Mouse (Mus musculus) stomach, embryonic 15.5 days (tissue): ENCODE measurements around the gene Ptprg. TPM values are rescaled to one million over a fixed set of nuclear protein-coding genes. Genes with fewer than 3 reads are reported as not detected.
A peak's percentile ranks its signal among the peaks of the same experiment; 100 is the strongest.
"Not testable (repeated sequence)": the region's sequence is repeated elsewhere in the genome, so short reads cannot be mapped to it uniquely, and the experiment has no call there.

ENCODE experiments used
- ATAC-seq: fragments of 200-750 bp; cut with Nextera tagmentation; 2 replicates; pipeline ENCODE4 v1.8.0; 2017; ENCODE audit warnings: low read depth, moderate number of reproducible peaks, moderate TSS enrichment; ENCODE audit not compliant: insufficient read depth, low FRiP score
- H3K27ac ChIP-seq: fragments of 300-500 bp; sonication (generic); 2 replicates; pipeline ENCODE4 v1.5.1; 2015; ENCODE audit warnings: mild to moderate bottlenecking, inconsistent platforms
- H3K27me3 ChIP-seq: fragments of 300-500 bp; sonication (generic); replicated peaks from 2 replicates; pipeline ENCODE4 v1.6.1; 2015; ENCODE audit warnings: inconsistent platforms
- H3K36me3 ChIP-seq: fragments of 300-500 bp; sonication (generic); 2 replicates; pipeline ENCODE4 v1.6.1; 2015; ENCODE audit warnings: inconsistent platforms
- H3K4me1 ChIP-seq: fragments of 300-500 bp; sonication (generic); 2 replicates; pipeline ENCODE4 v1.6.1; 2015; ENCODE audit warnings: inconsistent platforms
- H3K4me2 ChIP-seq: fragments of 300-500 bp; sonication (generic); 2 replicates; pipeline ENCODE4 v1.6.1; 2015; ENCODE audit warnings: mild to moderate bottlenecking, inconsistent platforms
- H3K4me3 ChIP-seq: fragments of 300-500 bp; sonication (generic); replicated peaks from 2 replicates; pipeline ENCODE4 v1.5.1; 2015; ENCODE audit warnings: inconsistent platforms
- H3K9ac ChIP-seq: fragments of 300-500 bp; sonication (generic); 2 replicates; pipeline ENCODE4 v1.6.1; 2015; ENCODE audit warnings: inconsistent platforms
- H3K9me3 ChIP-seq: fragments of 300-500 bp; sonication (generic); 2 replicates; pipeline ENCODE4 v1.6.1; 2016; ENCODE audit warnings: inconsistent platforms
- WGBS: fragments of 180-500 bp; shearing (Covaris S2); methylation state at CpG from one replicate; pipeline ENCODE4 v1.1.7; 2015; 5-methylcytosine and 5-hydroxymethylcytosine counted together
- polyA plus RNA-seq: library from polyadenylated mRNA; unstranded; fragments of >200 nt; fragmentation: Nextera tagmentation; extraction: Ambion mirVana; gene quantifications from 2 replicates; pipeline ENCODE4 v1.2.1, GENCODE M21; 2015

Gene Ptprg
- polyA plus RNA-seq, 1 experiment from 2014 or later = 22.9 TPM

GRCm38 (mm10) chr14:11774476-11775037 lies 221.2 kb downstream of the Ptprg start:
- Histone ChIP-seq H3K9ac (no peak overlapping the region), H3K27me3 (no peaks in the 10 kb centered on the region), H3K4me3 (no peak overlapping the region), H3K36me3 (no peaks in the 10 kb centered on the region), H3K4me1 (peaks cover 8% of the 10 kb centered on the region; the same call in 1 of the 2 replicates), H3K9me3 (no peaks in the 10 kb centered on the region), H3K27ac (no peak overlapping the region), H3K4me2 (no peak overlapping the region)
- 39% methylated on average over 4 of the region's 4 CpGs for WGBS
- no peak for ATAC-seq

- Histone ChIP-seq H3K27me3 (no peaks in the 10 kb centered on the region), H3K27ac (0 out of 2 replicates have a peak overlapping the region, but pooled peaks have one; percentile 37), H3K4me3 (no peak overlapping the region), H3K36me3 (no peaks in the 10 kb centered on the region), H3K9me3 (no peaks in the 10 kb centered on the region), H3K4me1 (peaks cover 8% of the 10 kb centered on the region; the same call in 1 of the 2 replicates), H3K9ac (no peak overlapping the region), H3K4me2 (no peak overlapping the region)
- peak; percentile 47; the same call in 1 of the 2 replicates for ATAC-seq
- 26% methylated on average over 11 of the region's 11 CpGs for WGBS
These were observed 221.9 kb downstream of the Ptprg start for GRCm38 (mm10) chr14:11775204-11775603.

- Histone ChIP-seq H3K4me3 (no peak overlapping the region), H3K4me2 (no peak overlapping the region), H3K27me3 (no peaks in the 10 kb centered on the region), H3K9me3 (no peaks in the 10 kb centered on the region), H3K36me3 (no peaks in the 10 kb centered on the region), H3K27ac (no peak overlapping the region), H3K9ac (no peak overlapping the region), H3K4me1 (peaks cover 8% of the 10 kb centered on the region; the same call in 1 of the 2 replicates)
- WGBS = 80% methylated on average over 6 of the region's 6 CpGs
- ATAC-seq = no peak
These were observed 222.7 kb downstream of the Ptprg start for GRCm38 (mm10) chr14:11775951-11776495.

GRCm38 (mm10) chr14:11776566-11776965 lies 223.2 kb downstream of the Ptprg start:
- 91% methylated on average over 6 of the region's 6 CpGs for WGBS

DNA sequence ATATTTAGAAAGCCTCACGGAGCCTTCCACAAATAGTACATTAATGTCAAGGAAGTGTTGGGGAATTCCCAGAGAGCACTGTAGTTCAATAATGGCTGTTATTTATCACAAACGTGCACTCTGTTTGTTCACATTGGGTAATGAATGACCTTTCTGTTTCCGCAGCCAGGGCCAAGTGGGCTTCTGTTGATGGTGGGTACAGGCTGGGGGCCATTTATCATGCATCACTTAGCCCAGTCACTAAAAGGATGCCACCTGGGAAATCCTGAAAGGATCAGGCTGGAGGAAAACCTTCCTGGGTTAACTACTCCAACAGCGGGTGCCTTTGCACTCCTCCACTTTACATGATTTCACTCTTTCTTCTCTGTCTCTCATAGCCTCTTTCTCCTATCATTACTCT lies 237.9 kb downstream of the Ptprg start:
- no peaks in the 10 kb centered on the region for H3K36me3 ChIP-seq
- H3K4me3 ChIP-seq = no peak overlapping the region
- no peak for ATAC-seq
- H3K9ac ChIP-seq = no peak overlapping the region
- 30% methylated on average over 4 of the region's 4 CpGs for whole genome bisulfite sequencing
- no peak overlapping the region for H3K4me2 ChIP-seq
- H3K27me3 ChIP-seq = no peaks in the 10 kb centered on the region
- no peaks in the 10 kb centered on the region for H3K9me3 ChIP-seq
- H3K27ac ChIP-seq = no peak overlapping the region
- no peaks in the 10 kb centered on the region for H3K4me1 ChIP-seq

More at GRCm38 (mm10) chr14:11776566-11776965, 223.2 kb downstream of the Ptprg start:
- Histone ChIP-seq H3K4me1 (peaks cover 8% of the 10 kb centered on the region; the same call in 1 of the 2 replicates), H3K36me3 (no peaks in the 10 kb centered on the region), H3K4me3 (no peak overlapping the region), H3K27me3 (no peaks in the 10 kb centered on the region), H3K27ac (no peak overlapping the region), H3K9ac (no peak overlapping the region), H3K4me2 (no peak overlapping the region), H3K9me3 (no peaks in the 10 kb centered on the region)
- ATAC-seq = no peak

GRCm38 (mm10) chr14:11793847-11794246 lies 240.5 kb downstream of the Ptprg start:
- no peaks in the 10 kb centered on the region for H3K36me3 ChIP-seq
- H3K4me3 ChIP-seq = no peak overlapping the region
- no peaks in the 10 kb centered on the region for H3K4me1 ChIP-seq
- no peak overlapping the region for H3K27ac ChIP-seq
- H3K27me3 ChIP-seq = no peaks in the 10 kb centered on the region
- 88% methylated on average over 3 of the region's 3 CpGs for WGBS
- ATAC-seq = no peak
- H3K9ac ChIP-seq = no peak overlapping the region
- H3K4me2 ChIP-seq = no peak overlapping the region
- no peaks in the 10 kb centered on the region for H3K9me3 ChIP-seq

DNA sequence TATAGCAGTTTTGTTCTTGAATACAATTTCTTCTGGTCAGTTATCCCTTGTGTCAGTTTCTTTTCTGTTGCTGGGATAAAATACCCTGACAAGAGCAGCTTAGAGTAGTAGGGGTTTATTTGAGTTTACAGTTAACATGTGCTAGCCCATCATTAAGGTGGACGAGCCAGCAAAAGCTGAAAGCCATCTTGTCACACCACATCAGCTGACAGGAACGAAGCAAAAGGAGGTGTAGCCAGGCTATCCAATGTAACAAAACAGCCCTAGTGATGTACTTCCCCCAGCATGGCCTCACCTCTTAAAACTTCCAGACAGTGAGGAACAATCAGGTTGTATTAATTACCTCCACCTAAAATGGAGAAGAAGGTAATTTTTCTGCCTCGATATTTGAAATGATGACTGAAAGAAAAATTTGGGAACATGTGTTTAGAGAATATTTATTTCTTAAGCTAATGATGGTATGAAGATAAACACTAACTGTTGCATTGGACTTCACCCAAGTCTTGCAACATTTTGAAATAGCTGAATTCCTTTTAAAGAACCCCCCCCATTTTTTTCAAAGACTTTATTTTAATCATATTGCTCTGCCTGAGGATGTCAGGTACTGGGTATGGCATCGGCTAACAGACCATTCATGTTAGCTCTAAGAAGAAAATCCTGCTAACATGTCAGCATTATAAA lies 249.2 kb downstream of the Ptprg start:
- H3K4me1 ChIP-seq = no peaks in the 10 kb centered on the region
- H3K4me2 ChIP-seq = no peak overlapping the region
- H3K9me3 ChIP-seq = no peaks in the 10 kb centered on the region
- no peaks in the 10 kb centered on the region for H3K27me3 ChIP-seq
- no peak overlapping the region for H3K27ac ChIP-seq
- H3K4me3 ChIP-seq = no peak overlapping the region
- 66% methylated on average over 4 of the region's 4 CpGs for WGBS
- no peak overlapping the region for H3K9ac ChIP-seq
- H3K36me3 ChIP-seq = no peaks in the 10 kb centered on the region
- no peak for ATAC-seq

DNA sequence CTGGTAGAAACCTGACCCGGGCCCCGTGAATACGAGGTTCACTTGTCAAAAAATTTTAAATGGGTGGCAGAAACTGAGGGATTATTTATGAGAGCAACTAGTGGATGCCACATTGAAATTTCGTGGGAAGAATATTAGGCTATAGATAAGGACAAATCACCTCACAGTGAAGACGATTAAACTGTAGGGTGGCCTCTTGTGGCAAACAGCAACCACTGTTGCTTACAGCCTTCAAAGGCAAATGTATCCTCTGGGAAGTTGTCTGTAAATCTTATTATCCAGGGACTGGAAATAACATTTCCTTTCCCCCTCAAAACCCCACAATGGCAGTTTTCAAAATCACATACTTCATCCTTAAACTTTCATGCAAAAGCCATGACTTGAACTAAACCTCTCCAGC lies 253.3 kb downstream of the Ptprg start:
- Histone ChIP-seq H3K27ac (no peak overlapping the region), H3K36me3 (no peaks in the 10 kb centered on the region), H3K27me3 (no peaks in the 10 kb centered on the region), H3K4me3 (no peak overlapping the region), H3K9me3 (no peaks in the 10 kb centered on the region), H3K4me2 (no peak overlapping the region), H3K4me1 (no peaks in the 10 kb centered on the region), H3K9ac (no peak overlapping the region)
- 32% methylated on average over 5 of the region's 5 CpGs for WGBS
- ATAC-seq = no peak

- Histone ChIP-seq H3K4me2 (no peak overlapping the region), H3K27ac (no peak overlapping the region), H3K9ac (no peak overlapping the region), H3K4me3 (no peak overlapping the region), H3K4me1 (no peaks in the 10 kb centered on the region), H3K9me3 (no peaks in the 10 kb centered on the region), H3K36me3 (no peaks in the 10 kb centered on the region), H3K27me3 (no peaks in the 10 kb centered on the region)
- 53% methylated on average over 4 of the region's 4 CpGs for WGBS
- ATAC-seq = no peak
These were observed 254.1 kb downstream of the Ptprg start for GRCm38 (mm10) chr14:11807465-11807864.

- Histone ChIP-seq H3K27me3 (no peaks in the 10 kb centered on the region), H3K27ac (no peak overlapping the region), H3K4me1 (no peaks in the 10 kb centered on the region), H3K36me3 (no peaks in the 10 kb centered on the region), H3K9me3 (no peaks in the 10 kb centered on the region), H3K9ac (no peak overlapping the region), H3K4me2 (no peak overlapping the region), H3K4me3 (no peak overlapping the region)
- 57% methylated on average over 7 of the region's 7 CpGs for WGBS
- no peak for ATAC-seq
These were observed 257.9 kb downstream of the Ptprg start for GRCm38 (mm10) chr14:11811142-11811761.

- H3K36me3 ChIP-seq = no peaks in the 10 kb centered on the region
- no peaks in the 10 kb centered on the region for H3K4me1 ChIP-seq
- H3K9ac ChIP-seq = no peak overlapping the region
- no peaks in the 10 kb centered on the region for H3K27me3 ChIP-seq
- H3K4me2 ChIP-seq = no peak overlapping the region
- no peak for ATAC-seq
- WGBS = 90% methylated on average over 7 of the region's 7 CpGs
- H3K27ac ChIP-seq = no peak overlapping the region
- no peaks in the 10 kb centered on the region for H3K9me3 ChIP-seq
- no peak overlapping the region for H3K4me3 ChIP-seq
These were observed 259.0 kb downstream of the Ptprg start for GRCm38 (mm10) chr14:11812291-11812690.

DNA sequence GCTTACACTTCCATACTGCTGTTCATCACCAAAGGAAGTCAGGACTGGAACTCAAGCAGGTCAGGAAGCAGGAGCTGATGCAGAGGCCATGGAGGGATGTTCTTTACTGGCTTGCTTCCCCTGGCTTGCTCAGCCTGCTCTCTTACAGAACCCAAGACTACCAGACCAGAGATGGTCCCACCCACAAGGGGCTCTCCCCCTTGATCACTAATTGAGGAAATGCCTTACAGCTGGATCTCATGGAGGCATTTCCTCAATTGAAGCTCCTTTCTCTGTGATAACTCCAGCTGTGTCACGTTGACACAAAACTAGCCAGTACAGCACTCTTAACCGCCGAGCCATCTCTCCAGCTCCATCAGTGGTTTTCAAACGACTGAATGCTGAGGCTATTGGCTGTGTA lies 261.5 kb downstream of the Ptprg start:
- WGBS = 53% methylated on average over 4 of the region's 4 CpGs
- ATAC-seq = not testable (repeated sequence)

More for the DNA sequence above, 261.5 kb downstream of the Ptprg start:
- H3K36me3 ChIP-seq, H3K27ac ChIP-seq, H3K4me3 ChIP-seq, H3K4me1 ChIP-seq, H3K9ac ChIP-seq, H3K9me3 ChIP-seq, H3K4me2 ChIP-seq, H3K27me3 ChIP-seq: not testable (repeated sequence)
